Mouse (Mus musculus): ENCODE data around the gene Macrod1.

GRCm38 (mm10) chr19:7088558-7088957, 31.9 kb downstream of the Macrod1 start:
- TF ChIP-seq CTCF (IDR thresholded peaks at IDR 0.05; ENCODE audit: extremely low read depth, insufficient read depth, low read length) (no peak), POLR2A (IDR thresholded peaks at IDR 0.05; ENCODE audit: extremely low read depth, insufficient read depth, low read length) (no peak)
